Mouse (Mus musculus) megakaryocyte, embryonic 14.5 days (primary cell): ENCODE data around the gene Fgb. TPM values are rescaled to one million over a fixed set of nuclear protein-coding genes. Genes with fewer than 3 reads are reported as not detected.

Experiments
- H3K27me3 ChIP-seq: replicated peaks from 2 replicates; pipeline ENCODE3; 2012; ENCODE audit warnings: inconsistent platforms
- H3K36me3 ChIP-seq: replicated peaks from 2 replicates; pipeline ENCODE3; 2012; ENCODE audit warnings: low read length, inconsistent platforms, mixed read lengths
- H3K4me1 ChIP-seq: 2 replicates; pipeline ENCODE4 v1.6.1; 2012; ENCODE audit warnings: inconsistent platforms
- H3K4me3 ChIP-seq: replicated peaks from 2 replicates; pipeline ENCODE3; 2012; ENCODE audit warnings: moderate library complexity, mild to moderate bottlenecking, inconsistent platforms
- H3K9me3 ChIP-seq: 2 replicates; pipeline ENCODE4 v1.6.1; 2012; ENCODE audit warnings: inconsistent platforms
- FLI1 ChIP-seq: IDR thresholded peaks from 2 replicates; pipeline ENCODE4 v1.6.1; 2012; ENCODE audit warnings: low read length, inconsistent platforms, mixed read lengths
- GATA1 ChIP-seq: IDR thresholded peaks from 3 replicates; pipeline ENCODE4 v1.6.1; 2012; ENCODE audit warnings: mixed read lengths, low read length, inconsistent platforms, borderline replicate concordance
- polyA plus RNA-seq: library from polyadenylated mRNA; stranded (reverse); fragments of >175 nt; gene quantifications from 2 replicates; pipeline ENCODE4 v1.2.3, GENCODE M21; 2012; ENCODE audit warnings: low replicate concordance; ENCODE audit not compliant: insufficient read depth

The Fgb gene
- polyA plus RNA-seq, 1 experiment: not detected

GRCm38 (mm10) chr3:82995368-82995767, 54.3 kb downstream of the Fgb start:
- Histone ChIP-seq H3K4me1 (peaks cover 6% of the 10 kb centered on the region), H3K36me3 (no peaks in the 10 kb centered on the region), H3K4me3 (peak overlapping the region; percentile 84), H3K9me3 (no peaks in the 10 kb centered on the region), H3K27me3 (peaks cover 31% of the 10 kb centered on the region)
- TF ChIP-seq FLI1 (no peak), GATA1 (no peak)

- peaks cover 31% of the 10 kb centered on the region for H3K27me3 ChIP-seq
Measured at GRCm38 (mm10) chr3:82992956-82993355, 56.7 kb downstream of the Fgb start.

GRCm38 (mm10) chr3:82991963-82992362, 57.7 kb downstream of the Fgb start:
- H3K36me3 ChIP-seq: no peaks in the 10 kb centered on the region
- no peak overlapping the region for H3K4me3 ChIP-seq
- peaks cover 28% of the 10 kb centered on the region for H3K27me3 ChIP-seq
- H3K4me1 ChIP-seq: peaks cover 6% of the 10 kb centered on the region
- TF ChIP-seq GATA1: no peak
- TF ChIP-seq FLI1: no peak
- H3K9me3 ChIP-seq: no peaks in the 10 kb centered on the region

More at GRCm38 (mm10) chr3:82992956-82993355, 56.7 kb downstream of the Fgb start:
- TF ChIP-seq GATA1 (no peak), FLI1 (no peak)
- Histone ChIP-seq H3K36me3 (no peaks in the 10 kb centered on the region), H3K9me3 (no peaks in the 10 kb centered on the region), H3K4me1 (peaks cover 6% of the 10 kb centered on the region), H3K4me3 (no peak overlapping the region)

Other genes with a start within 250 kb of the Fgb start
- gene Rbm46, start 173.4 kb downstream of the Fgb start, polyA plus RNA-seq: not detected in 2 replicates
- not detected in 2 replicates for gene Lrat, start 145.9 kb downstream of the Fgb start, polyA plus RNA-seq
- not detected in 2 replicates for gene Fgg, start 42.1 kb downstream of the Fgb start, polyA plus RNA-seq
- not detected in 2 replicates for gene Fga, start 23.8 kb downstream of the Fgb start, polyA plus RNA-seq
- gene Plrg1, start 5.7 kb upstream of the Fgb start, polyA plus RNA-seq: 1.1 and 2.5 TPM in 2 replicates
- not detected in 2 replicates for gene Dchs2, start 78.1 kb upstream of the Fgb start, polyA plus RNA-seq